Mouse (Mus musculus) adrenal gland, postnatal 0 days (tissue): Measurements from ENCODE around the gene AC124108.1. TPM values are rescaled to one million over a fixed set of nuclear protein-coding genes. Genes with fewer than 3 reads are reported as not detected.
A peak's percentile ranks its signal among the peaks of the same experiment; 100 is the strongest.

ENCODE experiments used
- microRNA-seq: library from miRNA; unstranded; fragments of <30 nt; microRNA quantifications from one replicate; pipeline ENCODE4, GENCODE M21; 2016; ENCODE audit warnings: borderline replicate concordance; ENCODE audit not compliant: insufficient number of aligned reads
- polyA plus RNA-seq: library from polyadenylated mRNA; unstranded; fragments of >200 nt; fragmentation: Nextera tagmentation; extraction: Ambion mirVana; gene quantifications from 2 replicates; pipeline ENCODE4 v1.2.1, GENCODE M21; 2015

AC124108.1 gene
- 0.03 and 0.27 TPM in 2 replicates for polyA plus RNA-seq

DNA sequence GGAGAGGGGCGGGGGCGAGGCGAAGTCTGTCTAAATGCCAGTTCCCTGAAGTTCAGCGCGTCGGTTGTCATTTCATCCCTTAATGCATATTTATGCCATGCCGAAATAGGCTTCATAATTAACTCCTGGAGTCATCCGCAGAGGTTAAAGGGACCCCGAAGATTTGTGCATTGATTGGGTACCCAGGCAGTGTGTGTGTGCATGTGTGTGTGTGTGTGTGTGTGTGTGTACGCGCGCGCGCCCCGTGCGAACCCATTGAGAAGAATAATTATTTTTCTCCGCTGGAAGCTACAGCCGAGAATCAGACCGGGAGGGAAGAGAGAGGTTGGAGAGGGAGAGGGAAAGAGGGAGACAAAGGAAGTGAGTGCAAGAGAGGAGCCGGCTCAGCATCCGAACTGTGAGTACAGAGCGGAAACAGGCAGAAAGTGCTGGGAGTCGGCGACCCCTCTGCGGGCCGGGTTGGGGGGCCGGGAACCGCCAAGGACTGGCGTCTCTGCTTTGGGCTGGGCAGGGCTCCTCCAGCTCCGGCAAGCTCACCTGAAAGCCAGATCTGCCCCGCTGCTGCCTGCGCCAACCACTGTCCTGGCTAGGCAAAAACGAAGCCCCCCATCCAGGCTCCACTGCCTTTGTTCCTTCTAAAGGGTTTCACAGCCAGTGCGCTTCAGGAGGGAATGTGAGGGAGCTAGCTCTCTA is at the start of gene AC124108.1, which contains the start of gene Lemd1:
TSS of gene AC124108.1 (plus strand) at position 365 of the 693 bp plus-strand sequence.
TSS of gene Lemd1 (plus strand) at position 339 of the 693 bp plus-strand sequence.

DNA sequence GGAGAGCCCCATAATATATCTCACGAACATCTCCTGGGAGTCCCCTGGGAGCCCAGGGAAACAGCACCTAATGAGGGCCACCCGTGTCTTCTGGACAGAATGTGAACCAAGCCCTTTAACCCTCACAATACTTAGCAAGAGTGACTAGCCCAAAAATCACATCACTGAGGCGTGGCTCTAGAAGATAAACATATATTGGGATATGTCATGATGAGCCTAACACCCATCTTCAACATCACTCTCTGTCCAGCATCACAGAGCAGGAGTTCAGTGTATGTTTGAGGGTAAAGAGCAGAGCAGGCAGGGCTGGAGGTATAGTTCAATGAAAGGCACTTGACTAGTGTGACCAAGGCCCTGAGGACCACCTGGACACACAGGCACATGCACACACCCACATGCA is 38.4 kb downstream of the AC124108.1 start, which contains the start of gene Gm10188:
TSS of gene Gm10188 (minus strand) at position 101 of the 400 bp plus-strand sequence.

Small RNA genes within 50 kb of the gene (microRNA-seq; reads per million reads assigned to microRNA genes)
- gene Mir135b = 341 reads per million, percentile 60 among the genes with 10 or more reads in this experiment

Other genes with a start within 250 kb of the AC124108.1 start
- gene Slc45a3, start 228.5 kb upstream of the AC124108.1 start, polyA plus RNA-seq = 3.8 and 10.4 TPM in 2 replicates
- gene Elk4, start 183.8 kb upstream of the AC124108.1 start, polyA plus RNA-seq = 16.6 and 18.2 TPM in 2 replicates
- 5.5 and 6.8 TPM in 2 replicates for gene Mfsd4a, start 123.4 kb upstream of the AC124108.1 start, polyA plus RNA-seq
- 2.8 and 11.5 TPM in 2 replicates for gene Cdk18, start 51.8 kb upstream of the AC124108.1 start, polyA plus RNA-seq
- 1.2 and 2.6 TPM in 2 replicates for gene Lemd1, start within 50 bp of the AC124108.1 start, polyA plus RNA-seq
- not detected in 2 replicates for gene Gm10188, start 38.3 kb downstream of the AC124108.1 start, polyA plus RNA-seq
- gene Klhdc8a, start 107.2 kb downstream of the AC124108.1 start, polyA plus RNA-seq = 40.9 and 90.3 TPM in 2 replicates
- gene Nuak2, start 124.7 kb downstream of the AC124108.1 start, polyA plus RNA-seq = 1.7 and 2.3 TPM in 2 replicates
- gene Tmcc2, start 199.8 kb downstream of the AC124108.1 start, polyA plus RNA-seq = 14.7 and 14.9 TPM in 2 replicates
- 8.7 and 10.0 TPM in 2 replicates for gene Dstyk, start 226.1 kb downstream of the AC124108.1 start, polyA plus RNA-seq